ENCODE assay signal across 16 mouse cellular contexts in the genomic region with DNA sequence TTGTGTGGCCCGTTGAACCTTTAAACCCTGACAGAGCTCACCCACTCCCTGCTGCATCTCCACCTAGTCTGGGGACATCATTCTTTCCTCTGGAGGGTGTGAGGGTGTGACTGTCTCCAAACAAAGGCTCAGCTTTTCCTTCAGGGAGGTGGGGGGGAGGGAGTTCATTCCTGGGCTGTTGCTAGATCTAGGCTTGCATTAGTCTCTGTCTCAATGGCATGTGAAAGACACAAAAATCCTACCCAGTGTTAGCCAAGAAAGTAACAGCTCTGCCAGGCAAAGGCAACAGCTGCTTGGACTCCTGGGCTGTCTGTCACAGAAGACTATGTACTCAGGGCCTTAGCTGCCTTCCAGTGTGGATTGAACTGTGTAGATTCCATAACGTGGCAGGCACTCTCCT.
DNase-seq lines count a peak whose midpoint lies in the region; ATAC-seq and TF ChIP-seq lines count a peak whose summit lies in the region.
"Had no signal": no experiment of that assay in that cellular context is flagged by ENCODE, and none has a peak within 500 bp of the region (broad histone marks: within the 10 kb centered on the region; RNA-seq: fewer than 3 reads in every experiment).

No protein-coding gene starts in this region.

- no peaks in the 10 kb centered on the region for H3K36me3 ChIP-seq in macrophage (ENCODE audit: inconsistent target)
- H3K36me3 ChIP-seq in midbrain, embryonic 14.5 days (ENCODE audit: control insufficient read depth, insufficient read depth, low read length): no peaks in the 10 kb centered on the region
- H3K36me3 ChIP-seq in hindbrain, embryonic 14.5 days (replicated peaks; ENCODE audit: control insufficient read depth, insufficient read depth): no peaks in the 10 kb centered on the region
- H3K36me3 ChIP-seq: heart, embryonic 10.5 days; liver, embryonic 12.5 days; midbrain, embryonic 15.5 days; neural tube, embryonic 13.5 days had no signal

- no peak for TF ChIP-seq POLR2A in lung, adult 2 months (IDR thresholded peaks at IDR 0.05; ENCODE audit: borderline replicate concordance, extremely low read depth, low read depth, low read length)

- 0 out of 2 replicates have a peak overlapping the region, but pooled peaks have one; percentile 12 for H3K27ac ChIP-seq in macrophage
- no peak overlapping the region for H3K27ac ChIP-seq in midbrain, embryonic 14.5 days (replicated peaks; ENCODE audit: low read depth, low read length)
- H3K27ac ChIP-seq in hindbrain, embryonic 14.5 days: no peak overlapping the region
- H3K27ac ChIP-seq: heart, embryonic 10.5 days; liver, embryonic 12.5 days; midbrain, embryonic 15.5 days; neural tube, embryonic 13.5 days had no signal

- no peak for TF ChIP-seq CTCF in lung, adult 2 months (IDR thresholded peaks at IDR 0.05; ENCODE audit: insufficient read depth, low read length)

- no peaks in the 10 kb centered on the region for H3K4me1 ChIP-seq in lung, adult 2 months (ENCODE audit: control insufficient read depth, insufficient read depth, low read length)
- 0 out of 2 replicates have a peak, but pooled peaks cover 2% of the 10 kb centered on the region for H3K4me1 ChIP-seq in midbrain, embryonic 14.5 days (ENCODE audit: control insufficient read depth, insufficient read depth, low read length)
- no peaks in the 10 kb centered on the region; the same call in 1 of the 2 replicates for H3K4me1 ChIP-seq in hindbrain, embryonic 14.5 days (replicated peaks; ENCODE audit: control insufficient read depth, insufficient read depth, low read length)
- H3K4me1 ChIP-seq: midbrain, embryonic 15.5 days; neural tube, embryonic 13.5 days had no signal

- H3K79me2 ChIP-seq in macrophage (ENCODE audit: inconsistent target): no peaks in the 10 kb centered on the region

- DNase-seq in lung, postnatal 10 days: peak; percentile 32
- DNase-seq in lung, adult 2 months: no peak
- DNase-seq in adipocyte (ENCODE audit: low spot score): peak; percentile 64
- no peak for DNase-seq in neural tube, embryonic 10.5 days (ENCODE audit: extremely low spot score, low spot score)
- DNase-seq in midbrain, embryonic 14.5 days: no peak
- no peak for DNase-seq in hindbrain, embryonic 14.5 days (ENCODE audit: low spot score)
- DNase-seq: cerebellum, adult 11 months; heart, postnatal 36 days; spleen, adult 18-20 months had no signal

- WGBS in lung, adult 2 months: 45% methylated on average over 2 of the region's 2 CpGs
- 77% methylated on average over 2 of the region's 2 CpGs for WGBS in macrophage (ENCODE audit: missing documents)
- WGBS in midbrain, embryonic 14.5 days: 66% methylated on average over 2 of the region's 2 CpGs
- WGBS in hindbrain, embryonic 14.5 days: 59% methylated on average over 2 of the region's 2 CpGs

- H3K4me3 ChIP-seq in lung, adult 2 months (replicated peaks; ENCODE audit: extremely low read depth, low read depth, low read length): no peak overlapping the region
- no peak overlapping the region for H3K4me3 ChIP-seq in macrophage (ENCODE audit: inconsistent target)
- no peak overlapping the region for H3K4me3 ChIP-seq in midbrain, embryonic 14.5 days (replicated peaks; ENCODE audit: low read depth, low read length)
- no peak overlapping the region for H3K4me3 ChIP-seq in hindbrain, embryonic 14.5 days (replicated peaks; ENCODE audit: low read length)
- H3K4me3 ChIP-seq: erythroblast, embryonic 14.5 days; heart, embryonic 10.5 days; liver, embryonic 12.5 days; midbrain, embryonic 15.5 days; neural tube, embryonic 13.5 days had no signal

- H3K27me3 ChIP-seq in midbrain, embryonic 14.5 days (ENCODE audit: control insufficient read depth, insufficient read depth, low read length): no peaks in the 10 kb centered on the region
- H3K27me3 ChIP-seq in hindbrain, embryonic 14.5 days (ENCODE audit: control insufficient read depth, insufficient read depth, low read length): no peaks in the 10 kb centered on the region
- H3K27me3 ChIP-seq: liver, embryonic 12.5 days; midbrain, embryonic 15.5 days; neural tube, embryonic 13.5 days had no signal

- no peak overlapping the region for H3K9ac ChIP-seq in midbrain, embryonic 14.5 days (replicated peaks; ENCODE audit: low read length)
- no peak overlapping the region for H3K9ac ChIP-seq in hindbrain, embryonic 14.5 days
- H3K9ac ChIP-seq: liver, embryonic 12.5 days; midbrain, embryonic 15.5 days; neural tube, embryonic 13.5 days had no signal

- no peaks in the 10 kb centered on the region for H3K9me3 ChIP-seq in midbrain, embryonic 14.5 days (ENCODE audit: control insufficient read depth, low read length)
- no peaks in the 10 kb centered on the region for H3K9me3 ChIP-seq in hindbrain, embryonic 14.5 days (ENCODE audit: control insufficient read depth, low read length)
- H3K9me3 ChIP-seq: heart, embryonic 10.5 days; liver, embryonic 12.5 days; midbrain, embryonic 15.5 days; neural tube, embryonic 13.5 days had no signal

- no peak for ATAC-seq in midbrain, embryonic 14.5 days (ENCODE audit: low FRiP score, low TSS enrichment)
- no peak for ATAC-seq in hindbrain, embryonic 14.5 days (ENCODE audit: low FRiP score)
- ATAC-seq: inflammation-experienced regulatory T-cells, adult 6 months; liver, embryonic 12.5 days; midbrain, embryonic 15.5 days had no signal

- H3K4me2 ChIP-seq in midbrain, embryonic 14.5 days (ENCODE audit: low read length): no peak overlapping the region
- H3K4me2 ChIP-seq in hindbrain, embryonic 14.5 days (replicated peaks): no peak overlapping the region
- H3K4me2 ChIP-seq: liver, embryonic 12.5 days; midbrain, embryonic 15.5 days; neural tube, embryonic 13.5 days had no signal

Comparison
In these comparisons a context has a peak if more than half of its experiments do, and no peak if none do; other contexts are left out.
1. DNase-seq: peak in lung, postnatal 10 days (single experiment) and adipocyte (single experiment); none in lung, adult 2 months (single experiment), neural tube, embryonic 10.5 days (single experiment), midbrain, embryonic 14.5 days (single experiment) and hindbrain, embryonic 14.5 days (single experiment).